Mouse (Mus musculus) heart, adult 2 months (tissue): ENCODE measurements at regions not wholly inside any gene's neighbourhood (a gene's known extent, or its start where the extent isn't known, plus 50 kb on each side); places are given as distances from the start of the nearest gene placed in this dataset.

ENCODE experiments used
- CTCF ChIP-seq: fragments of 200-600 bp; IDR thresholded peaks from 2 replicates; pipeline ENCODE4 v1.8.1; 2022; ENCODE audit warnings: antibody characterized with exemption, mild to moderate bottlenecking, moderate library complexity
- EP300 ChIP-seq: fragments of 200-500 bp; IDR thresholded peaks from 2 replicates; pipeline ENCODE4 v1.6.1; 2011; ENCODE audit warnings: low read depth, low read length, control low read depth; ENCODE audit not compliant: insufficient read depth
- POLR2A ChIP-seq: fragments of 200-500 bp; IDR thresholded peaks from 2 replicates; pipeline ENCODE4 v1.6.1; 2011; ENCODE audit warnings: mild to moderate bottlenecking, low read depth, low read length, control low read depth; ENCODE audit not compliant: insufficient read depth

GRCm38 (mm10) chr9:122051096-122051495 lies 54.2 kb upstream of the Pomgnt2 start:
- TF ChIP-seq POLR2A (no peak), CTCF (no peak), EP300 (0 out of 2 replicates have a peak, but pooled peaks have one; percentile 10)
